Mouse (Mus musculus): ENCODE data around the gene Rpn1. TPM values are rescaled to one million over a fixed set of nuclear protein-coding genes. Genes with fewer than 3 reads are reported as not detected.

The Rpn1 gene
- polyA plus RNA-seq (2014; fragmentation: Nextera tagmentation; extraction: Ambion mirVana) = 437 and 440 TPM in 2 replicates

GRCm38 (mm10) chr6:88084278-88085151 is at the start of gene Rpn1:
Gene Rpn1 (plus strand): TSS chr6:88084482.
- no peaks in the 10 kb centered on the region for H3K9me3 ChIP-seq (ENCODE audit: low read depth, low read length)
- H3K4me2 ChIP-seq = peak within 1 kb of the TSS; percentile 81
- H3K27me3 ChIP-seq (ENCODE audit: insufficient read depth, low read length) = no peaks in the 10 kb centered on the region
- TF ChIP-seq CTCF (IDR thresholded peaks at IDR 0.05; ENCODE audit: low read depth) = no peak
- peaks cover 8% of the 10 kb centered on the region for H3K4me1 ChIP-seq (ENCODE audit: insufficient read depth)
- DNase-seq = peak; percentile 96
- peak within 1 kb of the TSS; percentile 90 for H3K9ac ChIP-seq
- H3K27ac ChIP-seq (ENCODE audit: low read depth) = peak within 1 kb of the TSS; percentile 76
- peaks cover 19% of the 10 kb centered on the region for H3K36me3 ChIP-seq (ENCODE audit: insufficient read depth)
- under 1% methylated on average over 71 of the region's 71 CpGs for WGBS
- ATAC-seq (ENCODE audit: insufficient read depth) = peak; percentile 98
- H3K4me3 ChIP-seq (ENCODE audit: low read depth, low read length) = peak within 1 kb of the TSS; percentile 97

GRCm38 (mm10) chr6:88037471-88038045 is 46.7 kb upstream of the Rpn1 start:
- 85% methylated on average over 4 of the region's 4 CpGs for WGBS

GRCm38 (mm10) chr6:88039426-88039825 is 44.9 kb upstream of the Rpn1 start:
- no peak for TF ChIP-seq CTCF (IDR thresholded peaks at IDR 0.05; ENCODE audit: low read depth)
- Histone ChIP-seq H3K4me2 (no peak overlapping the region), H3K4me3 (ENCODE audit: low read depth, low read length) (no peak overlapping the region), H3K36me3 (ENCODE audit: insufficient read depth) (peaks cover 15% of the 10 kb centered on the region; the same call in 1 of the 2 replicates), H3K4me1 (ENCODE audit: insufficient read depth) (0 out of 2 replicates have a peak, but pooled peaks cover 9% of the 10 kb centered on the region), H3K27ac (ENCODE audit: low read depth) (no peak overlapping the region), H3K9ac (no peak overlapping the region), H3K9me3 (ENCODE audit: low read depth, low read length) (no peaks in the 10 kb centered on the region), H3K27me3 (ENCODE audit: insufficient read depth, low read length) (no peaks in the 10 kb centered on the region)
- WGBS = 93% methylated on average over 4 of the region's 4 CpGs
- DNase-seq (no peak), ATAC-seq (ENCODE audit: insufficient read depth) (no peak)

More at GRCm38 (mm10) chr6:88037471-88038045, 46.7 kb upstream of the Rpn1 start:
- H3K36me3 ChIP-seq (ENCODE audit: insufficient read depth) = peaks cover 15% of the 10 kb centered on the region; the same call in 1 of the 2 replicates
- ATAC-seq (ENCODE audit: insufficient read depth) (no peak), DNase-seq (no peak)
- no peak overlapping the region for H3K27ac ChIP-seq (ENCODE audit: low read depth)
- no peak overlapping the region for H3K4me2 ChIP-seq
- H3K9me3 ChIP-seq (ENCODE audit: low read depth, low read length) = no peaks in the 10 kb centered on the region
- no peaks in the 10 kb centered on the region for H3K4me1 ChIP-seq (ENCODE audit: insufficient read depth)
- no peak overlapping the region for H3K4me3 ChIP-seq (ENCODE audit: low read depth, low read length)
- no peak for TF ChIP-seq CTCF (IDR thresholded peaks at IDR 0.05; ENCODE audit: low read depth)
- no peak overlapping the region for H3K9ac ChIP-seq
- no peaks in the 10 kb centered on the region for H3K27me3 ChIP-seq (ENCODE audit: insufficient read depth, low read length)

GRCm38 (mm10) chr6:88041221-88041620 is 43.1 kb upstream of the Rpn1 start:
- 63% methylated on average over 4 of the region's 4 CpGs for WGBS
- H3K36me3 ChIP-seq (ENCODE audit: insufficient read depth) = peaks cover 15% of the 10 kb centered on the region; the same call in 1 of the 2 replicates
- no peak overlapping the region for H3K27ac ChIP-seq (ENCODE audit: low read depth)
- H3K4me3 ChIP-seq (ENCODE audit: low read depth, low read length) = no peak overlapping the region
- no peak overlapping the region for H3K4me2 ChIP-seq
- no peaks in the 10 kb centered on the region for H3K9me3 ChIP-seq (ENCODE audit: low read depth, low read length)
- TF ChIP-seq CTCF (IDR thresholded peaks at IDR 0.05; ENCODE audit: low read depth) = no peak
- ATAC-seq (ENCODE audit: insufficient read depth) = no peak
- DNase-seq = no peak
- no peaks in the 10 kb centered on the region for H3K27me3 ChIP-seq (ENCODE audit: insufficient read depth, low read length)
- no peak overlapping the region for H3K9ac ChIP-seq
- 0 out of 2 replicates have a peak, but pooled peaks cover 9% of the 10 kb centered on the region for H3K4me1 ChIP-seq (ENCODE audit: insufficient read depth)

GRCm38 (mm10) chr6:88042336-88042735 is 41.9 kb upstream of the Rpn1 start:
- no peak overlapping the region for H3K27ac ChIP-seq (ENCODE audit: low read depth)
- ATAC-seq (ENCODE audit: insufficient read depth) (no peak), DNase-seq (no peak)
- H3K9ac ChIP-seq = peak overlapping the region; percentile 23; the same call in 1 of the 2 replicates
- H3K4me2 ChIP-seq = no peak overlapping the region
- H3K36me3 ChIP-seq (ENCODE audit: insufficient read depth) = peaks cover 12% of the 10 kb centered on the region; the same call in 1 of the 2 replicates
- no peak overlapping the region for H3K4me3 ChIP-seq (ENCODE audit: low read depth, low read length)
- TF ChIP-seq CTCF (IDR thresholded peaks at IDR 0.05; ENCODE audit: low read depth) = no peak
- no peaks in the 10 kb centered on the region for H3K9me3 ChIP-seq (ENCODE audit: low read depth, low read length)
- 0 out of 2 replicates have a peak, but pooled peaks cover 9% of the 10 kb centered on the region for H3K4me1 ChIP-seq (ENCODE audit: insufficient read depth)
- H3K27me3 ChIP-seq (ENCODE audit: insufficient read depth, low read length) = no peaks in the 10 kb centered on the region
- WGBS = 94% methylated on average over 3 of the region's 3 CpGs

- 0 out of 2 replicates have a peak, but pooled peaks cover 9% of the 10 kb centered on the region for H3K4me1 ChIP-seq (ENCODE audit: insufficient read depth)
- no peak for DNase-seq
- TF ChIP-seq CTCF (IDR thresholded peaks at IDR 0.05; ENCODE audit: low read depth) = no peak
- no peaks in the 10 kb centered on the region for H3K9me3 ChIP-seq (ENCODE audit: low read depth, low read length)
- WGBS = 1% methylated on average over 3 of the region's 3 CpGs
- no peak for ATAC-seq (ENCODE audit: insufficient read depth)
- H3K9ac ChIP-seq = peak overlapping the region; percentile 92
- no peaks in the 10 kb centered on the region for H3K27me3 ChIP-seq (ENCODE audit: insufficient read depth, low read length)
- H3K27ac ChIP-seq (ENCODE audit: low read depth) = no peak overlapping the region
- peak overlapping the region; percentile 87 for H3K4me2 ChIP-seq
- peaks cover 4% of the 10 kb centered on the region; the same call in 1 of the 2 replicates for H3K36me3 ChIP-seq (ENCODE audit: insufficient read depth)
- H3K4me3 ChIP-seq (ENCODE audit: low read depth, low read length) = peak overlapping the region; percentile 97
Measured at GRCm38 (mm10) chr6:88044234-88044576, 40.1 kb upstream of the Rpn1 start.
